Mouse (Mus musculus) forebrain, embryonic 14.5 days (tissue): ENCODE data around the gene Vsx1. TPM values are rescaled to one million over a fixed set of nuclear protein-coding genes. Genes with fewer than 3 reads are reported as not detected.

Experiments
- ATAC-seq: fragments of 200-750 bp; cut with Nextera tagmentation; 2 replicates; pipeline ENCODE4 v1.8.0; 2017; ENCODE audit warnings: mild to moderate bottlenecking, moderate library complexity
- DNase-seq: peaks from one replicate; pipeline ENCODE4 v3.0.0-alpha.2; 2015; ENCODE audit warnings: low spot score
- H3K27ac ChIP-seq: fragments of 300-500 bp; sonication (generic); 2 replicates; pipeline ENCODE4 v1.5.1; 2014; ENCODE audit warnings: low read depth, mild to moderate bottlenecking, control low read depth, low read length, moderate library complexity
- H3K27me3 ChIP-seq: fragments of 300-500 bp; sonication (generic); replicated peaks from 2 replicates; pipeline ENCODE4 v1.6.1; 2014; ENCODE audit warnings: low read length, control low read depth, mixed read lengths; ENCODE audit not compliant: control insufficient read depth, insufficient read depth
- H3K36me3 ChIP-seq: fragments of 300-500 bp; sonication (generic); 2 replicates; pipeline ENCODE4 v1.6.1; 2014; ENCODE audit warnings: low read length, control low read depth; ENCODE audit not compliant: control insufficient read depth, insufficient read depth
- H3K4me1 ChIP-seq: fragments of 300-500 bp; sonication (generic); 2 replicates; pipeline ENCODE4 v1.6.1; 2014; ENCODE audit warnings: antibody characterized with exemption, low read length, control low read depth; ENCODE audit not compliant: control insufficient read depth, insufficient read depth
- H3K4me2 ChIP-seq: fragments of 300-500 bp; sonication (generic); 2 replicates; pipeline ENCODE4 v1.6.1; 2014; ENCODE audit warnings: mild to moderate bottlenecking, control low read depth, low read length
- H3K4me3 ChIP-seq: fragments of 300-500 bp; sonication (generic); 2 replicates; pipeline ENCODE4 v1.5.1; 2014; ENCODE audit warnings: low read depth, low read length, control low read depth
- H3K9ac ChIP-seq: fragments of 300-500 bp; sonication (generic); 2 replicates; pipeline ENCODE4 v1.6.1; 2014; ENCODE audit warnings: mild to moderate bottlenecking, low read length, control low read depth, moderate library complexity
- H3K9me3 ChIP-seq: fragments of 300-500 bp; sonication (generic); replicated peaks from 2 replicates; pipeline ENCODE4 v1.6.1; 2016; ENCODE audit warnings: low read length, control low read depth, mixed read lengths; ENCODE audit not compliant: control insufficient read depth
- WGBS: fragments of 180-500 bp; shearing (Covaris S2); extraction: QIAGEN DNeasy Blood & Tissue Kit; methylation state at CpG from one replicate; pipeline ENCODE4 v1.1.7; 2014; 5-methylcytosine and 5-hydroxymethylcytosine counted together
- polyA plus RNA-seq: library from polyadenylated mRNA; unstranded; fragments of >200 nt; fragmentation: Nextera tagmentation; extraction: Ambion mirVana; gene quantifications from 2 replicates; pipeline ENCODE4 v1.2.1, GENCODE M21; 2014

The Vsx1 gene
- polyA plus RNA-seq, 1 experiment from 2014 or later, result 0.04 TPM

DNA sequence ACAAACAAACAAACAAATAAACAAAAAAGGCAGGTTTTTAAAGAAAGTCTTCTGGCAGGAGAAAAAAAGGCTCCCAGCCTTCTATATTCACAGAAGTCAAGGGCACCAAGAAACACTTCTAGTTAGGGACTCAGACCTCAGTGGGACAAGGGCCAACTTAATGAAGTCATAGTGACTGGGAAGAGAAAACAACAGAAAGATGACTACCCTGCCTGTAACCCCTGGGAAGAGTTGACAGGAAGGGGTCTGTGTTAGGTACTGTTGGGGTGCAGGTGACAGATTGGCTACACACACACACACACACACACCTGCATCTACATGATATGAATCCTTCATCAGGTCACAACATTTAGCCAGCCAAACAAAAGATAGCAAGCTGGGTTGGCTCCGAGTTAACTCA is 46.0 kb downstream of the Vsx1 start:
- H3K27ac ChIP-seq, result peak overlapping the region; percentile 93
- no peaks in the 10 kb centered on the region for H3K9me3 ChIP-seq
- no peak for DNase-seq
- H3K27me3 ChIP-seq, result no peaks in the 10 kb centered on the region
- peak overlapping the region; percentile 2; the same call in 1 of the 2 replicates for H3K9ac ChIP-seq
- peaks cover 29% of the 10 kb centered on the region for H3K4me1 ChIP-seq
- H3K36me3 ChIP-seq, result peaks cover 24% of the 10 kb centered on the region; the same call in 1 of the 2 replicates
- 24% methylated on average over 1 of the region's 1 CpGs for WGBS
- H3K4me3 ChIP-seq, result no peak overlapping the region
- H3K4me2 ChIP-seq, result no peak overlapping the region
- ATAC-seq, result no peak

DNA sequence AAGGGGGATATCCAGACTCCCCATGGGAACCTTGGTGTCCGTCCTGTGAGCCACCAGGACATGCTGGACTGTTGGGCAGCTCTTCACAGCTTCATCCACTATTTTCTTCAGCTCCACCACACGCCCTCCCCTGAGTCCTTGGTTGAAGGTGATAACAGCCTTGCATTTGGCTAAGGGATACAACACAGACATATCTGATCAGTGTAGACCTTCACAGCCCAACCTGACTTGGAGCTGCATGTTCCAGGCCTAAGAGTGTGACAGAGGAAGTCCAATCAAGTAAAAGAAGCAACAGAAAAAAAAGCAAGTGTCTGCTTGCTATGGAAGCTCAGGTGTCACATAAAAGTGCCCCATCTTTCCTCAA is 50.8 kb downstream of the Vsx1 start:
- DNase-seq (no peak), ATAC-seq (no peak; the same call in 1 of the 2 replicates)
- Histone ChIP-seq H3K9ac (no peak overlapping the region), H3K9me3 (no peaks in the 10 kb centered on the region), H3K4me3 (no peak overlapping the region), H3K4me2 (no peak overlapping the region), H3K27me3 (no peaks in the 10 kb centered on the region), H3K4me1 (peaks cover 20% of the 10 kb centered on the region), H3K27ac (peak overlapping the region; percentile 68), H3K36me3 (peaks cover 38% of the 10 kb centered on the region)
- 15% methylated on average over 2 of the region's 2 CpGs for WGBS

DNA sequence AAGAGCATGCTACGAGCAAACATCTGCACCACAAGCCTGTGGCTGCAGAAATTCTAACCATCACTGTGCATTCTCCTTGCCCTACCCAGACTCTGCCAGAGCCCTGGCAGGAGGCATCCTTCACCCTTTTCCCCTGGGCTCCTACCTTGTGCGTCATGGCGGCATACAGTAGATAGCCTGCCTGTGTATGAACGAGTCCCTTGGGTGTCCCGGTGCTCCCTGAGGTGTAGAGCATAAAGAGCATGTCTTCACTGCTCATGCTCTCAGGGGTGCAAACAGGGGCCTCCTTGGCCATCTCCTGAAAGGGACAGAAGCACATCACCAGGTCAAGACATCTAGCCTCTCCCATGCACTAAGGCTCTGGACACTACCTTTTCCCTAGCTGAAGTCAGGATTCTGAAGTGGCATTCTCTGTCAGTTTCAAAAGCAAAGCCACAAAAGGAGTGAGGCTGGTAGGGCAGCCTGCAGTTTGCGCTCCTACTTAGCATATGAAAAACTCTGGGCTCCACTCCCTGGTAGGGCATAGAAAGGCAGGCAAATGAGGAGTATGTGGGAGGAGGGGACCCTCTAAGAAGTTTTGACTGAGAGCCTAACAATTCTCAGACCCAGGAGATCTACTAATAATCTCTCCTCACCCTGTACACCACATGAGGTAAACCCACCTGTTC is 51.3 kb downstream of the Vsx1 start:
- H3K9me3 ChIP-seq, result no peaks in the 10 kb centered on the region
- no peak overlapping the region for H3K4me3 ChIP-seq
- DNase-seq (peak; percentile 58), ATAC-seq (peak; percentile 81)
- H3K9ac ChIP-seq, result peak overlapping the region; percentile 37
- H3K4me2 ChIP-seq, result peak overlapping the region; percentile 14; the same call in 1 of the 2 replicates
- peaks cover 20% of the 10 kb centered on the region for H3K4me1 ChIP-seq
- peaks cover 39% of the 10 kb centered on the region for H3K36me3 ChIP-seq
- 29% methylated on average over 6 of the region's 6 CpGs for WGBS
- H3K27me3 ChIP-seq, result no peaks in the 10 kb centered on the region
- peak overlapping the region; percentile 68 for H3K27ac ChIP-seq

DNA sequence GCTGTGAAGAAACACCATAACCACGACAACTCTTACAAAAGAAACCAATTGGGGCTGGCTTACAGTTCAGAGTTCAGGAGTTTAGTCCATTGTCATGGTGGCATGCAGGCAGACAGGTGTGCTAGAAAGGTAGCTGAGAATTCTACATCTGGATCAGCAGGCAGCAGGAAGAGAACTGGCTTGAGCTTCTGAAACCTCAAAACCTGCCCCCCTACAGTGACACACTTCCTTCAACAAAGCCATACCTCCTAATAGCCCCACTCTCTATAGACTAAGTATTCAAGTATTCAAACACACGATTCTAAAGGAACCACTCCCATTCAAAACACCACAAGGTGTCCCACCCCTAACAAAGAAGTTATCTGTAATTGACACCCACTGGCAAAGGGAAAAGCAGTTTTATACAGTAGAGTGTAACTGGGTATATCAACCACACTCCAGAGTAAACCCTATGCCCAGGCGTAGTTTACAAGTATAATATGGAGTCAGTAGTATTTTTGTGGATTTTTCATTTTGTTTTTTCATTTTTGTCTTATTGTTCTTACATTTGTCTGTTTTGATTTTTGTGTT is 53.2 kb downstream of the Vsx1 start:
- Histone ChIP-seq H3K4me2 (no peak overlapping the region), H3K36me3 (peaks cover 39% of the 10 kb centered on the region), H3K9ac (no peak overlapping the region), H3K9me3 (no peaks in the 10 kb centered on the region), H3K4me3 (no peak overlapping the region), H3K27me3 (no peaks in the 10 kb centered on the region), H3K4me1 (peaks cover 14% of the 10 kb centered on the region), H3K27ac (no peak overlapping the region)
- ATAC-seq (no peak), DNase-seq (no peak)
- 68% methylated on average over 3 of the region's 3 CpGs for WGBS

Other genes with a start within 250 kb of the Vsx1 start
- 5.7 and 7.5 TPM in 2 replicates for gene Zfp442, start 237.9 kb downstream of the Vsx1 start, polyA plus RNA-seq
- not detected in 2 replicates for gene Zfp345, start 204.3 kb downstream of the Vsx1 start, polyA plus RNA-seq
- 0.30 TPM in 1 of 2 replicates, not detected in the other for gene Cst7, start 118.9 kb downstream of the Vsx1 start, polyA plus RNA-seq
- gene Apmap, start 80.8 kb downstream of the Vsx1 start, polyA plus RNA-seq, result 42.8 and 45.9 TPM in 2 replicates
- 18.4 and 18.8 TPM in 2 replicates for gene Acss1, start 20.9 kb downstream of the Vsx1 start, polyA plus RNA-seq
- 32.6 and 41.3 TPM in 2 replicates for gene Entpd6, start 59.7 kb upstream of the Vsx1 start, polyA plus RNA-seq
- gene Pygb, start 97.4 kb upstream of the Vsx1 start, polyA plus RNA-seq, result 50.7 and 57.9 TPM in 2 replicates
- 89.8 and 100 TPM in 2 replicates for gene Abhd12, start 215.4 kb upstream of the Vsx1 start, polyA plus RNA-seq
- gene Gins1, start 216.0 kb upstream of the Vsx1 start, polyA plus RNA-seq, result 36.8 and 50.3 TPM in 2 replicates